Mouse (Mus musculus) C2C12 (cell line): ENCODE results near the gene Eya4.

Experiments
- CTCF ChIP-seq: IDR thresholded peaks from one replicate; pipeline ENCODE4 v1.5.1; 2011; ENCODE audit not compliant: control insufficient read depth, insufficient read depth, insufficient read length
- FOSL1 ChIP-seq: IDR thresholded peaks from one replicate; pipeline ENCODE4 v1.8.0; 2011; ENCODE audit warnings: mild to moderate bottlenecking, low read length; ENCODE audit not compliant: poor library complexity, insufficient read depth, severe bottlenecking
- MAX ChIP-seq: IDR thresholded peaks from one replicate; pipeline ENCODE4 v1.6.1; 2011; ENCODE audit warnings: mild to moderate bottlenecking, control low read depth
- MYOD1 ChIP-seq: IDR thresholded peaks from one replicate; pipeline ENCODE4 v1.6.1; 2011; ENCODE audit warnings: low read depth; ENCODE audit not compliant: control insufficient read depth, insufficient read length
- MYOG ChIP-seq: IDR thresholded peaks from one replicate; pipeline ENCODE4 v1.6.1; 2011; ENCODE audit not compliant: control insufficient read depth, insufficient read length; ENCODE audit errors: extremely low read depth
- USF1 ChIP-seq: IDR thresholded peaks from one replicate; pipeline ENCODE4 v1.6.1; 2011; ENCODE audit warnings: low read depth, mild to moderate bottlenecking, control low read depth, moderate library complexity

GRCm38 (mm10) chr10:23202591-23202990 is 148.0 kb downstream of the Eya4 start:
- no peak for TF ChIP-seq USF1
- TF ChIP-seq MYOD1, result no peak
- no peak for TF ChIP-seq CTCF
- no peak for TF ChIP-seq MYOG
- TF ChIP-seq MAX, result no peak
- TF ChIP-seq FOSL1, result no peak
